Mouse (Mus musculus): ENCODE results near the gene Krt18.
"Not testable (repeated sequence)": the region's sequence is repeated elsewhere in the genome, so short reads cannot be mapped to it uniquely, and the experiment has no call there.

Krt18 gene

GRCm38 (mm10) chr15:102028040-102028439 is at the start of gene Krt18:
TSS of gene Krt18 (plus strand) at chr15:102028180.
- DNase-seq (ENCODE audit: low spot score in 2 of 2): no peak

- no peak for DNase-seq (ENCODE audit: low spot score in 2 of 2)
Observed at GRCm38 (mm10) chr15:101980849-101981248, 47.1 kb upstream of the Krt18 start.

DNA sequence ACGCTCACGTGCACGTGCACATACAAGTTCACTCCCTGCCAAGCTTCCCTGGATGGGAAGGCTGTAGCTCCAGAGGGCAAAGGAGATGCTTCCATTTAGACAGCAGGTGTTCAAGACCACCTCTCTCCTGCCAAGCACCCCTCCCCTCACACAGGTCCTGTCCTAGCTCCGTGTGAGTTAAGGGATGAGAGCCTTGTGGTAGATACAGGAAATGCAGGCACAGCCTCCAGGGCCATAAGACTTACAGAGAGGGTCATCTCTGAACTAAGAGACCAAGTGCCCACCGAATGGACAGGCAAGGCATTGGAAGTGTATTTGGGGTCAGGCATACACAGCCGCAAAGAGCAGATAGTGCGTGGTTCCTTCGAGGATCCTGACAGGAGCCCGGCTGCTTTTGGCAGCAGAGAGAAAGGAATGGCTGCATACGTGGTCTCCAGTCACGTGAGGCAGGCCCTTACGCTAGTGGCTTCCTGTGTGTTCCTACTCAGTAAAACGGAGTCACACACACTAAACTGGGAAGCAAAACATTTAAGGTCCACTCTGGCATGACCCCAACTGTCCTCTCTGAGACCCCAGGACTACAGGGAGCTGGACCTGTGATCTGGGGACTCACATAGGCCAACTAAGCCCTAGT is 44.5 kb upstream of the Krt18 start:
- no peak for DNase-seq (ENCODE audit: low spot score in 2 of 2)

GRCm38 (mm10) chr15:101983949-101984601 is 43.9 kb upstream of the Krt18 start:
- peak; percentile 80 to 90 for DNase-seq (ENCODE audit: low spot score in 2 of 2)

DNA sequence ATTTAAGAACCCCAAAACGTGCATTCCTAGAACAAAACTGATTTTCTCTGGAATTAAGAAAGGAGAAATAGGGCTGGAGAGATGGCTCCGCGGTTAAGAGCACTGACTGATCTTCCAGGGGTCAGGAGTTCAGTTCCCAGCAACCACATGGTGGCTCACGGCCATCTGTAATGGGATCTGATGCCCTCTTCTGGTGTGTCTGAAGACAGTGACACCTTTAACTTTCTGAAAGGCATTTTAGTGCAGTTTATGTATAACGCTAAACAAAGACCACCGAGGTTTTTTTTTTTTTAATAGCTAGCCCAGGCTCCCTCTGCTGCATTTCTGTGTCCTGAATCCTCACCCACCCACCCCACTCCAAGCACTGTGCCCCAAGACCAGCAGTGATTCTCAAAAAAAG is 43.2 kb upstream of the Krt18 start:
- DNase-seq (ENCODE audit: low spot score in 2 of 2): no peak

GRCm38 (mm10) chr15:101988119-101988518 is 39.9 kb upstream of the Krt18 start:
- DNase-seq (ENCODE audit: low spot score in 2 of 2): peak; percentile 78 to 87

DNA sequence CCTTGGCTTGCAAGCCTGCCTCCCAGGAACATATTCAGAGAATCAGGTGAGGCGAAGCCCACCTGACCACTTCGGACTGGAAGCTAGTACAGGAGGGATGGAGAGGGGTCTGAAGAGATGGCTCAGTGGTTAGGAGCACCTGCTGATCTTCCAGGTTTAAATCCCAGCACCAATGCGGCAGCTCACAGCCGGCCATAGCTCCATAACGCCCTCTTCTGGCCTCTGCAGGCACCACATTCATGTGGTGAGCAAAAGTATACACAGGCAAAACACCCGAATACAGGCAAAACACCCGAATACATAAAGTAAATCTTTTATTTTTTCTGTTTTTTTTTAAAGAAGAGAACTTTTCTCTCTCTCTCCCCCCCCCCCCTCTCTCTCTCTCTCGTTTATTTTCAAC is 39.3 kb upstream of the Krt18 start:
- DNase-seq (ENCODE audit: low spot score in 2 of 2): no peak

DNA sequence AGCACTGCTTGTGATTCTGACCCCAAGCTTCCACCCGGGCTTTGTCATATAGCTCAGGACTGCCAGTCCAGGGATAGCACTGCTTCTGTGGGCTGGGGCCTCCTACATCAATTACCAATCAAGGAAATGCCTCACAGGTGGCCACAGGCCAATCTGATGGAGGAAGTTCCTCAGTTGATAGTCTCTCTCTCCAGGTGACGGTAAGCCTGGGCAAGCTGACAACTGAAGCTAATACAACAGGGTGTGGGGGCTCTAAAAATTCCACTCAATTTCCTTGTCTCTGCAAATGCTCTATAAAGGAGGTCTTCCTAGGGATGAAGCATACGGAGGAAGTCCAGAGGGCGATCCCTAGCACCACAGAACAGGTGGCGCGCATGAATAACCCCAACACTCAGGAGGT is 37.0 kb upstream of the Krt18 start:
- DNase-seq (ENCODE audit: low spot score in 2 of 2): no peak

DNA sequence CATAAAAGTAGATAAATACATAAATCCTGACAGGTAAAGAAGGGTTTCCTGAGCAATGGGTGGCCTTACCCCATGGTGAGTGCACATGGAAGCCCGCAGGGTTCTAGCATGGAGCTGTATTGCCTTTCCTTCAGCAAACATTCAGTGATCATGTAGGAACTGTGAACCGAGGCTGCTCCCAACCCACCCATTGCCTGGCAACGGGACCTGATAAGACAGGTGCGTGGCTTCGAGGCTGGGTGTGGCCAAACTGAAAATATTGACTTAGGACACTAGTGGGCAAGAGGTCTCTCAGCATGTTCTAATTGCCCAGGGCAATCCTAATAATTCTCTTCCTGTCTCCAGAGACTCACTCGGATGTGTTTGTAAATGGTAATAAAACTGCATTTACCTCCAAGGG is 33.6 kb upstream of the Krt18 start:
- DNase-seq (ENCODE audit: low spot score in 2 of 2): no peak

DNA sequence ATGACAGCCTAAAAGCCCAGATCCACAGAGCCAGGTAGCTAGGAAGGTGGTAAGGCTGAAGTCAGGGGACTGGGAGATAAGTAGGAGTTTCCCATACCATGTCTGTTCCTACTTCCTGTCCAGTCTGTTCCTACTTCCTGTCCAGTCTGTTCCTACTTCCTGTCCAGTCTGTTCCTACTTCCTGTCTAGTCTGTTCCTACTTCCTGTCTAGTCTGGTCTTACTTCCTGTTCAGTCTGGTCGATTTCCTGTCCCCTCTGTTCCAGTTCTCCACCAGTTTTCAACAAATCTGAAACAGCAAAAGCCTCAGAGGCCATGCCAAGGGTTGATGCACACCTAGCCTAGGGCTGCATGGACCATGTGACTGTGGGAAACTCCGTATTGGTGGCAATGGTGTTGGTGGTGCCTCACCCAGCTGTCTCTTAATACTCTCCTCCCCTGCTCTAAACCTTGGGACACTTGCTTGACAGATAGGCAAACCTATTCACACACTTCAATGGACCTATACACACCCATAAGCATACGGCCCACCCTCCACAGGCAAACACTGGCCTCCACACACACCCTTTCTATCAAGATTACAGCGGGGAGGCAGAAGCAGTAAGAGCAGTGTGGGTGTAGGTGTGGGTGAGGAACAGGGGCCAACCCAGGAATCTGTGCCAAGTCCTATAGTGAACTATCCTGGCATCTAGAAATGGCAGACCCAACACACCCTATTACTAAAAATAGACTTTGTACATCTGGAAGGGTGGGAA is 32.3 kb upstream of the Krt18 start:
- DNase-seq (ENCODE audit: low spot score in 2 of 2): no peak

- DNase-seq (ENCODE audit: low spot score in 2 of 2): not testable (repeated sequence)
Observed at GRCm38 (mm10) chr15:101996450-101997078, 31.4 kb upstream of the Krt18 start.

DNA sequence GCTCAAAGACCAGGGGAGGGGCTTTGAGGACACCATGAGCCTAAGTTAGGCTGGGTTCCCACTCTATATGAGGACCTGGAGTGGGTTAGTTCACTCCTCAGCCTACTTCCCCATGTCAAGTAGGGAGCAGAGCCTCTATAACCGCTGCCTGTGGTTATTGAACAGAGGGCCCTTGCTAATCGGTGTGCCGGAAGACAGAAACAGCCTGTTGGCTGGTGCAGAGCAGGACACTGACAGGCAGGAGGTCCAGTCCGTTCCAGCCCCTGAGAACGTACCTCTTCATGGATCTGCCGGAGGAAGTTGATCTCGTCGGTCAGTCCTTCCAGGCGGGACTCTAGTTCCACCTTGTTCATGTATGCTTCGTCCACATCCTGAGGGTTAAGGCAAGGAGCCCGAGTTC is 28.8 kb upstream of the Krt18 start:
- no peak for DNase-seq (ENCODE audit: low spot score in 2 of 2)

DNA sequence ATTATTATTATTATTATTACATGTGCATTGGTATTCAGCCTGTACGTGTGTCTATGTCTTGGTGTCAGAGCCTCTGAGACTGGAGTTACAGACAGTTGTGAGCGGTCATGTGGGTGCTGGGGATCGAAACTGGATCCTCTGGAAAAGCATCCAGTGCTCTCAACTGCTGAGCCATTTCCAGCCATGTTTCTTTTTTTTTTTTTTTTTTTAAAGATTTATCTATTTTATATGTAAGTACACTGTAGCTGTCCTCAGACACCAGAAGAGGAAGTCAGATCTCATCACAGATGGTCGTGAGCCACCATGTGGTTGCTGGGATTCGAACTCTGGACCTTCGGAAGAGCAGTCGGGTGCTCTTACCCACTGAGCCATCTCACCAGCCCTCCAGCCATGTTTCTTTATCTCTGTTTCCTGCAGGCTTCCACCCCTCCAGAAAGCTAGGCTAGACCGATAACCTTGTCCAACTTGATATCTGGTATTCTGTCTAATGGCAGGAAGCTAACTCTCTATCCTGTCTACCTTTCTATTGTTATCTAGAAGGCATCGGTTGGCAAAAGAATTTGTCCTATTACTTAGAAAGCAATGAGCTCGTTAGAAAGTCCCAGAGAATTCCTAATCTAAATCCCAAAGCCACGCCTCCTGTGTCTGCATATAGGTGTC is 28.2 kb upstream of the Krt18 start:
- DNase-seq (ENCODE audit: low spot score in 2 of 2): no peak

DNA sequence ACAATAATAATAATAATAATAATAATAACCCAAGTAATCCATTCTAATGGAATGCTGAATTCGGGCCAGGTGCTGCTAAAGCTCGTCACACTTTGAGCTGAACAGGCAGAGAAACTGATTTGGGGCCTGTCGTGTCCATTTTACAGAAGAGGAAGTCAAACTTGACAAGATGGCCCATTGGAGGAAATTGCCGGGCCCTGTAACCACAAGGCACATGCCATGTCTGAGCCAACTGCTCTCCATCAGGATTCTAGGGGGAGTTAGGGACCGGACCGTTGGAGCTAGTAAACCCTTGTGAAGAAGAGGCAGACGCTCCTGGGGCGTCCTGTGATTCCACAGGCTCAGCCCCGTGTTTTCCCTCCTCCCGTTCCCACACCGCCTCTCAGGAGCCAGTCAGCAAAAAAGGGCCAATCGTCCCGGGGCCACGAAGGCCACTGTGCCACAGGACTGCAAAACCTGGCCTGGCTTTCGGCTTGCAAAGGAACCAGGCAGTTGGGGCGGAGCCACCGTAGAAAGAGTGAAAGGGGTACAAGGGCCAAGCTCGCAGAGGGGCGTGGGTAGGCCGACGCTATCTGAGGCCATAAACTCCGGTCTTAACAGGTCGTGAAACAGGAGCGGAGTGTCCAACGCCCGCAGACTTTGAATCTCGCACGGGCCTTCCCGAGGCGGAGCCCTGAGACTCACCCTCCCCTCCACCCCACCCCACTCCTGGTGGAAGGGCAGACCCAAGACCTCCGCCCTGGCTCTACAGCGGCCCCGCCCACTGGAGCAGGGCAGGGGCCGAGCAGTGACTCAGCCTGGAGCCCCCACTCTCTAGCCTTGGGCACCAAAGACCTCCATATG is 25.1 kb upstream of the Krt18 start:
- DNase-seq (ENCODE audit: low spot score in 2 of 2): peak in 1 of 2 experiments; percentile 47

- no peak for DNase-seq (ENCODE audit: low spot score in 2 of 2)
Observed at GRCm38 (mm10) chr15:102003516-102003915, 24.5 kb upstream of the Krt18 start.

DNA sequence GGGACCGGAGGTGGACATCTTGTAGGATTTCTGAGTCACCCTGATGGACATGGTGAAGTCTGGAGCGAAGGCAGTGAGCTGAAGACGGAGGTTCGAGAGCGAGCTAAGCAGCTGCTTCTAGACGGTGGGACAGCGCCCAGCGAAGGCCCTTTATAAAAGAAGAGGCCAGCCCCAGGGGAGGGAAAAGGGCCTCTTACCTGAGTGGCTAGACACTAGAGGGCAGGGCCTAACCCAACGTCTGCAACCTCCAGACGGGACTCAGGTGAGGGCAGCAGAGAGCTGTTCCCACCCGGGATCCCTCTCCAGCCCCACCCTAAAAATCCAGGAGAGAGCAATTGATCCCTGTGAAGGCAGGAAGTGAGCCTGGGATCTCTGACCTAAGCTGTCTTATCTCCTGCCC is 23.8 kb upstream of the Krt18 start, which contains the start of gene Krt8:
Gene Krt8, minus strand, starts transcription at position 294 of the 400 bp plus-strand sequence.
- no peak for DNase-seq (ENCODE audit: low spot score in 2 of 2)

- no peak for DNase-seq (ENCODE audit: low spot score in 2 of 2)
Observed at GRCm38 (mm10) chr15:102005290-102005689, 22.7 kb upstream of the Krt18 start.

- no peak for DNase-seq (ENCODE audit: low spot score in 2 of 2)
Observed at GRCm38 (mm10) chr15:102006317-102006716, 21.7 kb upstream of the Krt18 start.

GRCm38 (mm10) chr15:102007097-102008069 is 20.6 kb upstream of the Krt18 start:
- no peak for DNase-seq (ENCODE audit: low spot score in 2 of 2)
